Mouse (Mus musculus): ENCODE results near the gene Gm11627.

Gene Gm11627

GRCm38 (mm10) chr11:102602816-102603495 is 23.7 kb upstream of the Gm11627 start:
- in situ Hi-C loops (cut with MboI, MseI): no loop called here

DNA sequence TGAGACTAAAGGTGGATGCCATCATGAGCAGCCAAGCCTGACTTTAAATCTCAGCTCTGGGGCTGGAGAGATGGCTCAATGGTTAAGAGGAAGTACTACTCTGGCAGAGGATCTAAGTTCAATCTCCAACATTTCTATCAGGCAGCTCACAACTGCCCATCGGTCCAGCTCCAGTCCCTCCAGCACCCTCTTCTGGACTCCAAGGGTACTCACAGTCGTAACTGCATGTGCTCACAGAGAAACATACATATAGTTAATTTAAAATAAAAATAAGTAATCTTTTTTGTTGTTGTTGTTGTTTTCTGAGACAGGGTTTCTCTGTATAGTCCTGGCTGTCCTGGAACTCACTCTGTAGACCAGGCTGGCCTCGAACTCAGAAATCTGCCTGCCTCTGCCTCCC is 20.7 kb upstream of the Gm11627 start:
- in situ Hi-C loops (cut with MboI, MseI): no loop called here

DNA sequence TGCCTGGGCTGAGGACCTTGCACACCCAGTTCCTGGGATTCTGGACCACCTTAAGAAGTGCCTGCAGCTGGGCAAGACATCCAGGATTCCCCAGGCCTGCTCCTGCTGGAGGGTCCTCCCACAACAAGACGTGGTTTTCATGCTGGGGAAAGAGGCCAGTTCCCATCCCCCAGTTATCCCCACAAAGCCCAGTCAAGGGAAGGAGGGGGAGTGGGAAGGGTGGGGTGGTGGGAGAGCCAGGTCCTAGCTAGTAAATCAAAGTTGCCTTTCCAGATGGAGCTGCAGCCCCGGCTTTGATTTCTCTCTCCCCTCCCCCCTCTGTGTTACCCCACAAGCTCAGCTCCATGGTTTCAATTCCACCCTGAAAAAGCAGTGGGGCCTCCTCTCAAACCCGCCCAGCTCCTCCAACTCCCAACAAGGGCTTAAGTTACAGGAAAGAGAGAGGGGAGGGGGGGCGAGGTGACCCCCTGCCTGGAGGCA is 16.1 kb upstream of the Gm11627 start:
- in situ Hi-C loops (cut with MboI, MseI): no loop called here

DNA sequence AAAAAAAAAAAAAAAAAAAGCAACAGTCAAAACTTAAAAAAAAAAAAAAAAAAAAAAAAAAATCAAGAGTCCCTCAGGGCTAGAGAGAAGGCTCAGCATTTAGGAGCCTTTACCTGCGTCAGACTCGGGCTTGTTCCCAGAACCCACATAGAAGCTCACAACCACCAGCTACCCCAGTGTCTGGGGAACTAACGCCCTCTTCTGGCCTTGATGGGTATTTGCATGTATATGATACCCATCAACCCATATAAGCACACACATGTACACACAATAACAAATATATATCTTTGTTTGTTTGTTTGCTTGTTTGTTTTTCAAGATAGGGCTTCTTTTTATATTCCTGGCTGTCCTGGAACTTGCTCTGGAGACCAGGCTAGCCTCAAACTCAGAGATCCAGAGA is 8.3 kb upstream of the Gm11627 start:
- in situ Hi-C loops (cut with MboI, MseI): no loop called here

DNA sequence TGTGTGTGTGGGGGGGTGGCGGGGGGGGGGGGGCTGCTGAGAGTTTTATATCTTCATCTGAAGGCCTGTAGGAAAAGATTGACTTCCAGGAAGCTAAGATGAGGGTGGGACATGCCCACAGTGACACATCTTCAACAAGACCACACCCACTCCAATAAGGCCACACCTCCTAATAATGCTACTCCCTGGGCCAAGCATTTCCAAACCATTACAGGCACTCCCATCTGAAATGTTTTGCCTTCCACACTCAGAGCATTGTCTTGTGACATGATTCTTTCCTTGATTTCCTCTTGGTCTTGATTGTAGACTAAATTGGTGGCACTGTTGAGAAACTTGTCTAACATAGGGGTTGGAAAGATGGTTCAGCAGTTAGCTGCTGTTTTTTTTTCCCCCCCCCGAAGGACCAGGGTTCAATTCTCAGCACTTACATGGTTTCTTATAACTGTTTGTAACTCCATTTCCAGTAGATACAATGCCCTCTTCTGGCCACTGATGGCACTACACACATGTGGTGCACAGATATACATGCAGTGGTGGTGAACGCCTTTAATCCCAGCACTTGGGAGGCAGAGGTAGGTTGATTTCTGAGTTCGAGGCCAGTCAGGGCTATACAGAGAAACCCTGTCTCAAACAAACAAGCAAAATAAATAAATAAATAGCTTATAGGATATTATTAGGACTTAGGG is 7.3 kb upstream of the Gm11627 start:
- in situ Hi-C loops (cut with MboI, MseI): no loop called here

- in situ Hi-C loops (cut with MboI, MseI): loop anchor here (5.0 kb wide), 1 partner anchor 65 kb away; no protein-coding TSS in a partner anchor
Observed at GRCm38 (mm10) chr11:102582736-102583135, 3.5 kb upstream of the Gm11627 start.

GRCm38 (mm10) chr11:102582016-102582610 is 2.9 kb upstream of the Gm11627 start:
- in situ Hi-C loops (cut with MboI, MseI): loop anchor here (5.0 kb wide), 1 partner anchor 65 kb away; no protein-coding TSS in a partner anchor

DNA sequence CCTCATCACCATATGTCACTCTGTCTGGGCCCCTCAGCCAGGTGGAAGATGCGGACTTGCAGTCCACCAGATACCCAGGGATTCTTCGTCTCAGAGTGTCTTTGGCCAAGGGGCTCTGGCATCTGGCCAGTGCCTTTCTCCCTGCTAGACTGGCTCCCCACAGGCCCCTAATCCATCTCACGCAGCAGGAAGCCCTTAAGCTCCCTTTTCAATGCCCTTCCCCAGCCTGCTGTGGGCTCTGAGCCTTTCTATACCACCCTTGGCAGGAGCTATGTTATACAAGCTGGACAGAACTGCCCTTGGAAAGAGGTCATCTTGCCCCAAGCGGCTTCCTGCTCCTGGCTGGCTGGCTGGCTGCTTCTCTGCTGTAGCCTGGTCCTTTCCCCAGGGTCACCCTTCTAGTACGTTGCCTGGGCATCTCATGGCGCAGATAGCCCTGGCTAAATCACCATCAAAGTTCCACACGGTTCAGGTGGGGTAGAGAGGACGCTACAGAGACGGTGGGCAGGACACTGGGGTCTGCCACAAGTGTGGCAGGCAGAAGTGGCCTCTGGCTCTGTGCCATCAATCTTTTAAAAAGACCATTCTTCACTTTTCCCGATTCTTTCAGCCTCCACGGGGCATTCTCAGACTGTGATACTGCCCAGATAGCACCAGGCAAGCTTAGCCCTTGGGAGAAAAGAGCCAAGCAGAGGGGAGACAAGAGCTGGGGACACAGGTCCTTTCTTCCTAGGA is 2.2 kb upstream of the Gm11627 start:
- in situ Hi-C loops (cut with MboI, MseI): loop anchor here (5.0 kb wide), 1 partner anchor 66 kb away; no protein-coding TSS in a partner anchor

- in situ Hi-C loops (cut with MboI, MseI): loop anchor here (5.0 kb wide), 1 partner anchor 67 kb away; no protein-coding TSS in a partner anchor
Observed at GRCm38 (mm10) chr11:102580034-102580330, 721 bp upstream of the Gm11627 start.

GRCm38 (mm10) chr11:102578341-102579118 is 731 bp downstream of the Gm11627 start:
- in situ Hi-C loops (cut with MboI, MseI): no loop called here

DNA sequence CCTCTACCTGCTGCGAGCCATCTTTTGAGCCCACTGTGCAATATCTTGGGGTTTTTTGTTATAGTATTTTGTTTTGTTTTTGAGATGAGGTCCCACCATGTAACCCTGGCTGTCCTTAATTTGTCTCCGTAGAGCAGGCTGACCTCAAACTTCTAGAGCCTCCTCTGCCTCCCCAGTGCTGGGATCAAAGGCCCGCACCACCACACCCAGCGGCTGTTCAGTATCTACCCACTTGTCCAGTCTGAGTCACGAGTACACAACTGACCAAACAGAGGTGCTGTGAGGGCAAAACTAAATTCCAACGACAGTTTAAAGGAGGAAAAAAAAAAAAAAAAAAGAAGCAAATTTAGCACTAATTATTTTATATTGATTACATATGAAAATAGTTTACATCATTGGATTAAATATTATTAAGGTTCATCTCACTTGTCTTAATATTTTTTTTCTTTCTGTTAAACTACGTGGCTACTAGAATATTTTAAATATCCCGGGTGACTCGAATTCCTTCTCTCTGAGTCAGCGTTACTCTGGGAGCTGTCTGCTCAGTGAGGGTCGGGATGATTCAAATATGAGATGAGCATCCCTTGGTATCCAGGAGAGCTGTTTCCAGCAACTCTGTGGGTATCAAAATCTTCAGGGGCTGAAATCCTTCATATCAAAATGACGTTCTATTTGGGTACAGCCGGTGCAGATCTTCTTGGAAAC is 3.1 kb downstream of the Gm11627 start:
- in situ Hi-C loops (cut with MboI, MseI): no loop called here

- in situ Hi-C loops (cut with MboI, MseI): no loop called here
Observed at GRCm38 (mm10) chr11:102575034-102575433, 4.2 kb downstream of the Gm11627 start.

DNA sequence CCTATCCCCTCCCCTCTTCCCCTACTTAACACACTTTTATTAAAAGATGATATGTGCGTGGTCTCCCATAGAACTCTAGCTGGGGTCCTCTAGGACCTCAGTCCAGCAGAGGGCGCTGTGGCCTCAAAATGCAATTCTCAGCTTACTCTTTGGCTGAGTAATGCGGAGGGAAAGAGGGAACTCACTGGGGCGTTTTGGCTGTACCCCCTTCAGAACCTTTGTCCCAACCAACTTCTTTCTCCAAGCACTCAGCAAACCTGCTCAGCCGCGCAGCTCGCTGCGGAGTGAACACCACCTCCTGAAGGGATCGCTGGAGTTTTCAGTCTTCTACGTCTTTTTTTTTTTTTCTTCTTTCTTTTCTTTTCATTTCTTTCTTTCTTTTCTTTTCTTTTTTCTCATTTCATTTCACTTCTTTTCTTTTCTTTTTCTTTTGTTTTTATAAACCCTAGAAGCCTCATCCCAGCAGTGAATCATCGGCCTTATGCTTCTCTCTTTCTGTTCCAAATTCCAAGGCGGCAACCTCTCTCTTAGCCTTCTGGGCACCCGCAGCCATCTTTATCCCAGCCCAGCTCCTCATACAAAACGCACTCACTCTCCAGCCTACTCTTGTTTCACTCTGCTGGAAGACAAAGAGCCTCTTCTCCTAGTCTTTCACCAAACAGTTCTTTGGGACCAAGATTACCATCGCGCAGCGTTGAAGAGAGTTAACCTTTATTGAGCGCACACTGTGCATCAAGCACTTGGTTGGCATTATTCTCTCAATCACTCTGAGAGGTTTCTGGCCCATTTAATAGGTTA is 6.2 kb downstream of the Gm11627 start:
- in situ Hi-C loops (cut with MboI, MseI): no loop called here

- in situ Hi-C loops (cut with MboI, MseI): no loop called here
Observed at GRCm38 (mm10) chr11:102568756-102569377, 10.4 kb downstream of the Gm11627 start.

DNA sequence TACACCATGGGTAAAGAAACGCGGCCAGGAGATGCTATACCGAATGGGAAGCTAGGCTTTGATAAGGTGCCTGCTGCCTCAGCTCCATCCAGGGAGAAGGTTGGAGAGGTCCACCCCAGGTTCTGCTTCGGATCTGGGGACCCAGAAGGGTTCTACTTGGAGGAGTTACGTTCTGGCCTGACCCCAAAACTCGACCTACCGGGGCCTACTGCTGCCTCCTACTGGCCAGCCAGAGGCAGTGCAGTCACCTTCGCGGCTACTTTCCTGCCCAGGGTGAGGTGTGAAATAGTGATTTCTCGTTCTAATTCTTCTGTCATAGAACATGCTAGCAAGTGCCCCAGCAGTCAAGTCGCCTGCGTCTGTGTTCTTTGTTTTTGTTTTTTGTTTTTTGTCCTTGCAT is 11.1 kb downstream of the Gm11627 start:
- in situ Hi-C loops (cut with MboI, MseI): no loop called here

- in situ Hi-C loops (cut with MboI, MseI): no loop called here
Observed at GRCm38 (mm10) chr11:102567723-102568122, 11.5 kb downstream of the Gm11627 start.

DNA sequence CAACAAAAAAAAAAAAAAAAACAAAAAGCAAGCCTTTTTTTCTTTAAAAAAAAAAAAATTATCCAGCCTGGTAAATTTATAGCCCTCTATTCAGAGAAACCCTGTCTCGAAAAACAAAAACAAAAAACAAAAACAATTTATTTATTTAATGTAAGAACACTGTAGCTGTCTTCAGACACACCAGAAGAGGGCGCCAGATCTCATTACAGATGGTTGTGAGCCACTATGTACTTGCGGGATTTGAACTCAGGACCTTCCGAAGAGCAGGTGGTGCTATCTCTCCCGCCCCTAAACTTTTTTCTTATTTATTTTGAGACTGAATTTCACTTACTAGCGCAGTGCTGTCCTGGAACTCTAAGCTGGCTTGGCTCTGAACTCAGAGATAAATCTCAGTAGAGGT is 12.1 kb downstream of the Gm11627 start:
- in situ Hi-C loops (cut with MboI, MseI): no loop called here

GRCm38 (mm10) chr11:102566290-102566689 is 13.0 kb downstream of the Gm11627 start:
- in situ Hi-C loops (cut with MboI, MseI): no loop called here

GRCm38 (mm10) chr11:102565741-102566140 is 13.5 kb downstream of the Gm11627 start:
- in situ Hi-C loops (cut with MboI, MseI): no loop called here
